Mouse (Mus musculus): ENCODE results near the gene Olfr332. TPM values are rescaled to one million over a fixed set of nuclear protein-coding genes. Genes with fewer than 3 reads are reported as not detected.

The Olfr332 gene
- polyA plus RNA-seq, 1 experiment from 2014 or later, result not detected

- Histone ChIP-seq H3K4me1 (replicated peaks; ENCODE audit: control insufficient read depth, insufficient read depth, low read length) (no peaks in the 10 kb centered on the region), H3K9ac (replicated peaks; ENCODE audit: low read depth, low read length) (no peak within 1 kb of the TSS), H3K4me3 (replicated peaks; ENCODE audit: low read length) (no peak within 1 kb of the TSS), H3K4me2 (ENCODE audit: low read length) (no peak within 1 kb of the TSS), H3K36me3 (ENCODE audit: control insufficient read depth, insufficient read depth) (no peaks in the 10 kb centered on the region), H3K27ac (ENCODE audit: low read length) (no peak within 1 kb of the TSS), H3K27me3 (replicated peaks; ENCODE audit: control insufficient read depth, insufficient read depth, low read length) (no peaks in the 10 kb centered on the region; the same call in 1 of the 2 replicates), H3K9me3 (ENCODE audit: control insufficient read depth, low read length) (no peaks in the 10 kb centered on the region)
- WGBS, result 96% methylated on average over 9 of the region's 9 CpGs
- no peak for ATAC-seq
These were observed 39.6 kb downstream of the Olfr332 start, which contains the start of gene Lypd9 for GRCm38 (mm10) chr11:58452759-58453158. Gene Lypd9, minus strand, starts transcription at chr11:58452923.

Other genes starting within 250 kb of the Olfr332 start
- not detected in 2 replicates for gene 4930438A08Rik, start 217.8 kb downstream of the Olfr332 start, polyA plus RNA-seq (2015; fragmentation: Nextera tagmentation; extraction: Ambion mirVana)
- 30.8 and 42.9 TPM in 2 replicates for gene Zfp692, start 185.5 kb downstream of the Olfr332 start, polyA plus RNA-seq (2015; fragmentation: Nextera tagmentation; extraction: Ambion mirVana)
- gene Zfp672, start 162.2 kb downstream of the Olfr332 start, polyA plus RNA-seq (2015; fragmentation: Nextera tagmentation; extraction: Ambion mirVana), result 39.8 and 43.1 TPM in 2 replicates
- gene Sh3bp5l, start 161.8 kb downstream of the Olfr332 start, polyA plus RNA-seq (2015; fragmentation: Nextera tagmentation; extraction: Ambion mirVana), result 56.6 and 56.9 TPM in 2 replicates
- gene Lypd8, start 113.5 kb downstream of the Olfr332 start, polyA plus RNA-seq (2015; fragmentation: Nextera tagmentation; extraction: Ambion mirVana), result not detected in 2 replicates
- gene 1810065E05Rik, start 71.4 kb downstream of the Olfr332 start, polyA plus RNA-seq (2015; fragmentation: Nextera tagmentation; extraction: Ambion mirVana), result not detected in 2 replicates
- not detected in 2 replicates for gene Gm12253, start 60.0 kb downstream of the Olfr332 start, polyA plus RNA-seq (2015; fragmentation: Nextera tagmentation; extraction: Ambion mirVana)
- not detected in 2 replicates for gene Lypd9, start 39.6 kb downstream of the Olfr332 start, polyA plus RNA-seq (2015; fragmentation: Nextera tagmentation; extraction: Ambion mirVana)
- not detected in 2 replicates for gene Olfr30, start 30.3 kb downstream of the Olfr332 start, polyA plus RNA-seq (2015; fragmentation: Nextera tagmentation; extraction: Ambion mirVana)
- gene Olfr331, start 10.0 kb upstream of the Olfr332 start, polyA plus RNA-seq (2015; fragmentation: Nextera tagmentation; extraction: Ambion mirVana), result not detected in 2 replicates
- not detected in 2 replicates for gene Olfr330, start 42.3 kb upstream of the Olfr332 start, polyA plus RNA-seq (2015; fragmentation: Nextera tagmentation; extraction: Ambion mirVana)
- gene Olfr329-ps, start 53.9 kb upstream of the Olfr332 start, polyA plus RNA-seq (2015; fragmentation: Nextera tagmentation; extraction: Ambion mirVana), result not detected in 2 replicates
- not detected in 2 replicates for gene Olfr328, start 63.1 kb upstream of the Olfr332 start, polyA plus RNA-seq (2015; fragmentation: Nextera tagmentation; extraction: Ambion mirVana)
- gene Olfr224, start 78.0 kb upstream of the Olfr332 start, polyA plus RNA-seq (2015; fragmentation: Nextera tagmentation; extraction: Ambion mirVana), result not detected in 2 replicates
- gene Olfr325, start 85.2 kb upstream of the Olfr332 start, polyA plus RNA-seq (2015; fragmentation: Nextera tagmentation; extraction: Ambion mirVana), result not detected in 2 replicates
- gene Olfr324, start 102.6 kb upstream of the Olfr332 start, polyA plus RNA-seq (2015; fragmentation: Nextera tagmentation; extraction: Ambion mirVana), result not detected in 2 replicates
- gene 2210407C18Rik, start 123.5 kb upstream of the Olfr332 start, polyA plus RNA-seq (2015; fragmentation: Nextera tagmentation; extraction: Ambion mirVana), result not detected in 2 replicates
- not detected in 2 replicates for gene Olfr323, start 137.9 kb upstream of the Olfr332 start, polyA plus RNA-seq (2015; fragmentation: Nextera tagmentation; extraction: Ambion mirVana)
- 0.09 TPM in 1 of 2 replicates, not detected in the other for gene Trim58, start 147.9 kb upstream of the Olfr332 start, polyA plus RNA-seq (2015; fragmentation: Nextera tagmentation; extraction: Ambion mirVana)
- not detected in 2 replicates for gene Olfr322, start 166.2 kb upstream of the Olfr332 start, polyA plus RNA-seq (2015; fragmentation: Nextera tagmentation; extraction: Ambion mirVana)
- gene Olfr320, start 188.5 kb upstream of the Olfr332 start, polyA plus RNA-seq (2015; fragmentation: Nextera tagmentation; extraction: Ambion mirVana), result not detected in 2 replicates
- not detected in 2 replicates for gene Olfr319, start 206.6 kb upstream of the Olfr332 start, polyA plus RNA-seq (2015; fragmentation: Nextera tagmentation; extraction: Ambion mirVana)
- gene Olfr318, start 231.5 kb upstream of the Olfr332 start, polyA plus RNA-seq (2015; fragmentation: Nextera tagmentation; extraction: Ambion mirVana), result not detected in 2 replicates
- 0.16 TPM in 1 of 2 replicates, not detected in the other for gene Olfr317, start 246.7 kb upstream of the Olfr332 start, polyA plus RNA-seq (2015; fragmentation: Nextera tagmentation; extraction: Ambion mirVana)